ENCODE assay signal across 8 mouse cellular contexts in genomic region chr15:103537011-103537821, GRCm38 (mm10). TPM values are rescaled to one million over a fixed set of nuclear protein-coding genes. Genes with fewer than 3 reads are reported as not detected.
A peak's percentile ranks its signal among the peaks of the same experiment; 100 is the strongest.
DNase-seq lines count a peak whose midpoint lies in the region; ATAC-seq and TF ChIP-seq lines count a peak whose summit lies in the region.

No protein-coding gene starts in this region.

- ATAC-seq in lung, postnatal 0 days = peak; percentile 16
- ATAC-seq in hindbrain, embryonic 11.5 days (ENCODE audit: low FRiP score) = peak; percentile 66
- ATAC-seq in liver, embryonic 13.5 days (ENCODE audit: low read depth) = peak; percentile 26; the same call in 1 of the 2 replicates

- 0 out of 2 replicates have a peak overlapping the region, but pooled peaks have one; percentile 16 for H3K9ac ChIP-seq in lung, postnatal 0 days (replicated peaks; ENCODE audit: low read depth)
- H3K9ac ChIP-seq in hindbrain, embryonic 11.5 days (ENCODE audit: low read depth, low read length) = peak overlapping the region; percentile 71
- 0 out of 2 replicates have a peak overlapping the region, but pooled peaks have one; percentile 9 for H3K9ac ChIP-seq in liver, embryonic 13.5 days

- no peak overlapping the region for H3K27ac ChIP-seq in lung, postnatal 0 days (ENCODE audit: low read length)
- H3K27ac ChIP-seq in hindbrain, embryonic 11.5 days (ENCODE audit: low read depth, low read length) = no peak overlapping the region
- H3K27ac ChIP-seq in liver, embryonic 13.5 days = no peak overlapping the region

- H3K9me3 ChIP-seq in lung, postnatal 0 days (ENCODE audit: low read length) = no peaks in the 10 kb centered on the region
- H3K9me3 ChIP-seq in hindbrain, embryonic 11.5 days (ENCODE audit: control insufficient read depth, low read length) = no peaks in the 10 kb centered on the region
- no peaks in the 10 kb centered on the region for H3K9me3 ChIP-seq in liver, embryonic 13.5 days (replicated peaks)

- no peaks in the 10 kb centered on the region for H3K36me3 ChIP-seq in lung, postnatal 0 days (ENCODE audit: insufficient read depth, low read length)
- no peaks in the 10 kb centered on the region for H3K36me3 ChIP-seq in hindbrain, embryonic 11.5 days (ENCODE audit: control insufficient read depth, insufficient read depth, low read length)
- H3K36me3 ChIP-seq in liver, embryonic 13.5 days = no peaks in the 10 kb centered on the region

- WGBS in lung, postnatal 0 days = 2% methylated on average over 32 of the region's 37 CpGs
- under 1% methylated on average over 37 of the region's 37 CpGs for whole genome bisulfite sequencing in hindbrain, embryonic 11.5 days
- 2% methylated on average over 33 of the region's 37 CpGs for WGBS in liver, embryonic 13.5 days (ENCODE audit: insufficient replicate concordance)

- DNase-seq in adrenal gland, postnatal 10 days = peak; percentile 24
- DNase-seq in adrenal gland, adult 2 months = no peak
- DNase-seq in lung, postnatal 0 days (ENCODE audit: low spot score) = no peak
- DNase-seq in lung, postnatal 14 days = no peak
- peak; percentile 49 for DNase-seq in hindbrain, embryonic 11.5 days (ENCODE audit: low spot score)
- DNase-seq in liver, embryonic 13.5 days = no peak
- DNase-seq in right cerebral cortex, postnatal 14 days = peak; percentile 57
- no peak for DNase-seq in natural killer cell, adult 2 months (ENCODE audit: low spot score in 2 of 2)

- 0 out of 2 replicates have a peak, but pooled peaks cover 6% of the 10 kb centered on the region for H3K27me3 ChIP-seq in lung, postnatal 0 days (replicated peaks; ENCODE audit: insufficient read depth, low read length)
- no peaks in the 10 kb centered on the region; the same call in 1 of the 2 replicates for H3K27me3 ChIP-seq in hindbrain, embryonic 11.5 days (ENCODE audit: control insufficient read depth, insufficient read depth, low read length)
- peaks cover 66% of the 10 kb centered on the region for H3K27me3 ChIP-seq in liver, embryonic 13.5 days

- 0 out of 2 replicates have a peak, but pooled peaks cover 4% of the 10 kb centered on the region for H3K4me1 ChIP-seq in lung, postnatal 0 days (ENCODE audit: insufficient read depth, low read depth, low read length)
- no peaks in the 10 kb centered on the region for H3K4me1 ChIP-seq in hindbrain, embryonic 11.5 days (replicated peaks; ENCODE audit: control insufficient read depth, insufficient read depth, low read length)
- H3K4me1 ChIP-seq in liver, embryonic 13.5 days (replicated peaks) = no peaks in the 10 kb centered on the region

- H3K4me3 ChIP-seq in lung, postnatal 0 days (ENCODE audit: low read depth, low read length) = peak overlapping the region; percentile 42
- H3K4me3 ChIP-seq in hindbrain, embryonic 11.5 days (ENCODE audit: low read depth, low read length) = peak overlapping the region; percentile 79
- H3K4me3 ChIP-seq in liver, embryonic 13.5 days (replicated peaks) = peak overlapping the region; percentile 40

- no peak for TF ChIP-seq CTCF in lung, postnatal 0 days (IDR thresholded peaks at IDR 0.05)

- peak overlapping the region; percentile 80 for H3K4me2 ChIP-seq in lung, postnatal 0 days (replicated peaks; ENCODE audit: low read depth, low read length)
- H3K4me2 ChIP-seq in hindbrain, embryonic 11.5 days (replicated peaks; ENCODE audit: low read depth, low read length) = peak overlapping the region; percentile 96
- H3K4me2 ChIP-seq in liver, embryonic 13.5 days = peak overlapping the region; percentile 63

- no peak for TF ChIP-seq EP300 in lung, postnatal 0 days (IDR thresholded peaks at IDR 0.05)

RNA-seq across cellular contexts. Expression of gene Ppp1r1a, which starts 0.6 kb away (rescaled TPM):
- 10 to 100 TPM; 23.0 to 37.4 TPM for total RNA-seq in adrenal gland, postnatal 10 days (2021)
- 10 to 100 TPM; 24.4 to 39.6 TPM for total RNA-seq in adrenal gland, adult 2 months (2021)
- polyA plus RNA-seq in adrenal gland, adult 2 months (2012; rRNA removed) = 41.3 and 88.5 TPM in 2 replicates
- 5.7 and 7.0 TPM in 2 replicates for polyA plus RNA-seq in lung, postnatal 0 days (2015; fragmentation: Nextera tagmentation; extraction: Ambion mirVana)
- polyA plus RNA-seq in hindbrain, embryonic 11.5 days (2014; fragmentation: Nextera tagmentation; extraction: Ambion mirVana) = 47.9 and 53.7 TPM in 2 replicates
- 0.31 and 0.36 TPM in 2 replicates for polyA plus RNA-seq in liver, embryonic 13.5 days (2015; fragmentation: Nextera tagmentation; extraction: Ambion mirVana)

RNA-seq across cellular contexts. Expression of gene Glycam1, which starts 27.7 kb away (rescaled TPM):
- 10 to 100 TPM; 22.6 to 27.0 TPM for total RNA-seq in adrenal gland, postnatal 10 days (2021)
- total RNA-seq in adrenal gland, adult 2 months (2021) = not detected
- polyA plus RNA-seq in adrenal gland, adult 2 months (2012; rRNA removed) = not detected in 2 replicates
- 17.9 TPM in 1 of 2 replicates, not detected in the other for polyA plus RNA-seq in lung, postnatal 0 days (2015; fragmentation: Nextera tagmentation; extraction: Ambion mirVana)
- polyA plus RNA-seq in hindbrain, embryonic 11.5 days (2014; fragmentation: Nextera tagmentation; extraction: Ambion mirVana) = not detected in 2 replicates
- not detected in 2 replicates for polyA plus RNA-seq in liver, embryonic 13.5 days (2015; fragmentation: Nextera tagmentation; extraction: Ambion mirVana)

RNA-seq across cellular contexts. Expression of gene Pde1b, which starts 34.4 kb away (rescaled TPM):
- 1 to 10 TPM; 5.6 to 9.4 TPM for total RNA-seq in adrenal gland, postnatal 10 days (2021)
- total RNA-seq in adrenal gland, adult 2 months (2021) = 10 to 100 TPM in 1 of 2 experiments, 1 to 10 TPM in 1; 6.8 to 10.4 TPM
- polyA plus RNA-seq in adrenal gland, adult 2 months (2012; rRNA removed) = 2.7 and 3.7 TPM in 2 replicates
- 2.1 and 2.2 TPM in 2 replicates for polyA plus RNA-seq in lung, postnatal 0 days (2015; fragmentation: Nextera tagmentation; extraction: Ambion mirVana)
- polyA plus RNA-seq in hindbrain, embryonic 11.5 days (2014; fragmentation: Nextera tagmentation; extraction: Ambion mirVana) = 38.1 and 39.0 TPM in 2 replicates
- 0.16 and 0.41 TPM in 2 replicates for polyA plus RNA-seq in liver, embryonic 13.5 days (2015; fragmentation: Nextera tagmentation; extraction: Ambion mirVana)

Comparison
In these comparisons a context has a peak if more than half of its experiments do, and no peak if none do; other contexts are left out.
1. DNase-seq: peak in adrenal gland, postnatal 10 days (single experiment), hindbrain, embryonic 11.5 days (single experiment) and right cerebral cortex, postnatal 14 days (single experiment); none in adrenal gland, adult 2 months (single experiment), lung, postnatal 0 days (single experiment), lung, postnatal 14 days (single experiment), liver, embryonic 13.5 days (single experiment) and natural killer cell, adult 2 months (0 of 2).
2. ATAC-seq: peak in every context shown above with its lines; median percentile 66 in hindbrain, embryonic 11.5 days; 26 in liver, embryonic 13.5 days; 16 in lung, postnatal 0 days.
3. H3K9ac ChIP-seq: peak in every context shown above with its lines; median percentile 71 in hindbrain, embryonic 11.5 days; 16 in lung, postnatal 0 days; 9 in liver, embryonic 13.5 days.
4. Peak in every context shown above with its lines, with median percentiles within 50 percentile points of each other: H3K4me2 ChIP-seq and H3K4me3 ChIP-seq.